Mouse (Mus musculus) lung, postnatal 14 days (tissue): ENCODE measurements at regions not wholly inside any gene's neighbourhood (a gene's known extent, or its start where the extent isn't known, plus 50 kb on each side); places are given as distances from the start of the nearest gene placed in this dataset.

ENCODE experiments used
- DNase-seq: peaks from one replicate; pipeline ENCODE4 v3.0.0; 2021

- no peak for DNase-seq
Measured at GRCm38 (mm10) chr12:39831079-39831478, 206.7 kb downstream of the Arl4a start.

GRCm38 (mm10) chr12:39830530-39830929, 207.3 kb downstream of the Arl4a start:
- DNase-seq, result no peak

DNA sequence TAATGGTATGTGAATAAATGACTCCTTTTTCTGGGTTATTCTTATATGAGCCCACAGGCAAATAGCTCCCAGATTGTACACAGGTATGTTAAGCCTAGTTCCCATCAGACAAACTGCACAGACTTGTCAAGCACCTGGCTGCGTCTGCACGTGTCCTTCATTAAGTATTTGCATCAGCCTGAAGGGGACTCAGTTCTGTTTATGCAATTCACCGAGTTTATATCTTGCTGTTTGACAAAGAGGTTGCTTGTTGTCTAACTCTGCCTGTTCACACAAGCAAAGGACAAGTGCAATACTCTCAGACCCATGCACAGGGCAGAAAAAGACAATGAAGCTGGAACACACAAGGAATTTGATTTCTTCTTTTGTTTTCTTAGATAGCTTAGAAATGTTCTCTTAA, 215.2 kb downstream of the Arl4a start:
- no peak for DNase-seq

- DNase-seq, result no peak
Measured at GRCm38 (mm10) chr12:39801536-39801935, 236.3 kb downstream of the Arl4a start.

- DNase-seq, result no peak
Measured at GRCm38 (mm10) chr12:39797843-39798242, 240.0 kb downstream of the Arl4a start.

GRCm38 (mm10) chr12:39796939-39797338, 240.9 kb downstream of the Arl4a start:
- no peak for DNase-seq

GRCm38 (mm10) chr12:39785026-39785425, 252.8 kb downstream of the Arl4a start:
- DNase-seq, result no peak

- DNase-seq, result no peak
Measured at GRCm38 (mm10) chr12:39784532-39784931, 253.3 kb downstream of the Arl4a start.

GRCm38 (mm10) chr12:39776173-39776572, 261.7 kb downstream of the Arl4a start:
- no peak for DNase-seq

DNA sequence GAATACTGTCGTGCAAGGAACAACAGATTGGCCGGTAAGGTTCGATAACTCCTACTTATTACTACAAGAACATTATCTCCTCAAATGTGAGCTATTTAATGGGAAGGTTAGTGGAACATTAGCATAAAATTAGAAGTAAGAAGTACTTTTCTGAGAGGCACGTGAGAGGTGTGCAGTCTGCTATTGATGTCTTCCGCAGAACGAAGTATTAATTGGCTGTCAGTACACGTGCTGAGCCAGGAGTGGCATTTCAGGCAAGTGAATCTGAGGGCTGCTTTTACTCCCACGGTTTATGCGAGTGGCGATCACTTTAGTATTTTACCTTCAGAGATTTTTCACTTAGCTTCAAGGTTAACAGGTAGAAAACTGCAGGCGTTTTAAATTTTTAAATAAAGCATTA, 270.8 kb downstream of the Arl4a start:
- no peak for DNase-seq

DNA sequence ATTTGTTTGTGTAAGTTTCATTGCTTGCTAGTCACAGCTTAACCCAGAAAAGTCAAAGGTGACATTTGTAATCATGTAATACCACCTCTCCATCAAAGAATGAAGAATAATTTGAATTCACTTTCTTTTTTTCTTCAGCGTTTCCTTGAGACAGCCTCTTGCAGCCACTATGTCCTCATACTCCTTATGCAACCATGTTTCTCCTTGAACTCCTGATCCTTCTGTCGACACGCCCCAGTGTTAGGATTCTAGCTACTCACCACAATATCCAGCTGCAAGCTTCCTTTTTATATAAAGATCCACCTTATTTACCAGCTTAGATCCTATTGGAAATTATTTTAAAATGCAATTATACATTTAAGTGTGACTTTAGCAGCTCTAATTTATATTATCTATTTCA, 274.3 kb downstream of the Arl4a start:
- no peak for DNase-seq

GRCm38 (mm10) chr12:39761946-39762345, 275.9 kb downstream of the Arl4a start:
- no peak for DNase-seq

GRCm38 (mm10) chr12:39761326-39761725, 276.5 kb downstream of the Arl4a start:
- DNase-seq, result no peak

DNA sequence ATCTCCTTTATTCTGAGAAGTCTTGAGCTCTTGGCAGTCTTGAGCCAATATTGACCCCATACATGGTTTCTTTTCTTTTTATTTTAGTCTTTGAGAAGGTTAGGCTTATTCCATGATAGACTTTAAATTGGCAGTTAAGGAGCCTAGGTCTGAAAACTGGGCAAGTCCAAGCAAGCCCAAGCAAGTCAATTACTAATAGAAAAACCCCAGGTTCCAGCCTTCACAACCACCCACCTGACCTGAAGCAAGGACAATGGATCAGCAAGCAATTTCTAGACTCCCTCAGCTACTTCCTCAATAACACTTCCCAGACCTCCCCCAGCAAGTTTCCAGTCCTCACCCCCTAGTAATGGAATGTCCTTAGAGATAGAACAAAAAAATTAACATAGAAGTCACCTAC, 279.9 kb downstream of the Arl4a start:
- DNase-seq, result no peak

DNA sequence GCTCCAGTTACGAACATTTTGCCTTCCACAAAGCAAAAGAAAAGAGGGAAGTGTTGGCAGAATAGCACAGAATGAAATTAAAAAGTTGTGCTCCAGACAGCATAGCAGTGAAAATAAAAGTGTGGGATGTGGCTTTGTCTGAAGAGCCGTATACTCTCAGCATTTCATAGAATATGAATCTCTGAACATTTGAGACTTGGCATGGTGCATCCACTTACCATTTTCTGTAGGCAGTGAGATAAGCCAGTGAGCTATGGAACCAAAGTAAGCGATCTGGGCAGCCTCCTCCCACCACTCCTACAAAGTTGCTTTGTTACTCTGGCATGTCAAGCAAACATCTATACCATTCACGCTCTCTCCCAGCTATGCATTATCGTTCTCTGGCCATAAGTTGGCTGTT, 286.0 kb downstream of the Arl4a start:
- DNase-seq, result no peak

- DNase-seq, result no peak
Measured at GRCm38 (mm10) chr12:39742156-39743063, 295.4 kb downstream of the Arl4a start.

DNA sequence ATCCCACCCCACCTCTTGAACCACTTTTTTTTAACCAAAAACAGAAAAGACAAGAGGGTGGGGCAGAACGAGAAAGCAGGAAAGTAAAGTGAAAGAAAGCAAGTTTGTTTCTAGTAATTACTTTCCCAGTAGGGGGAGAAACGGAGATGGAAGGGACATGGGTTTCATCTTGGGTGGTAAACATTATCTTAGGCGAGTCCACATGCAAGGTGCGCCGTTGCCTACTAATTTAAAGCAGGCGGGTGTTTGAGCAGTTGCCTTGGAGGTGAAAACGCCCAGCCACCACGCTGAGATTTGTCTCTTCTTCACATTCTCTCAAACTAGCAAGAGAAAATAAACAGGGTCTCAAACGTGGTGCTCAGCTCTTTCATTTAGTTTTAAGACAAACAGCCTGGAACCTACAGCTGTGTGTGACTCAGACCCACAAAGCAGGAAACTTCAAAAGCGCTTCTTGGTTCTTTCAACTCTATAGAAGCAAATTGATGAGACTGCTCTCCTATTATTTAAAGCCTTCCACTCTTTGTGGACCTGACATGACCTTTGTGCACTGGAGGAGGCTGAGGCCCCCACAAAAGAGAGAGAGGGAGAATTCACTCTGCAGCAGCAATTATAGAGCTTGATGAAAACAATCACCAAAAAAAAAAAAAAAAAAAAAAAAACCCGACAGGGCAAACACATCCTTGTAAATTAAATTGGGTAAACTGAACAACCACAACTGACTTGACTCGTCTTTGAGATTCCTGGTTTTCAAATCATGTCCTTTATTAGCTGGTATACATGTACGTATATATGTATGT, 296.6 kb downstream of the Arl4a start:
- no peak for DNase-seq

- DNase-seq, result no peak
Measured at GRCm38 (mm10) chr12:39736966-39737365, 300.9 kb downstream of the Arl4a start.

GRCm38 (mm10) chr12:39736097-39736920, 301.5 kb downstream of the Arl4a start:
- no peak for DNase-seq

DNA sequence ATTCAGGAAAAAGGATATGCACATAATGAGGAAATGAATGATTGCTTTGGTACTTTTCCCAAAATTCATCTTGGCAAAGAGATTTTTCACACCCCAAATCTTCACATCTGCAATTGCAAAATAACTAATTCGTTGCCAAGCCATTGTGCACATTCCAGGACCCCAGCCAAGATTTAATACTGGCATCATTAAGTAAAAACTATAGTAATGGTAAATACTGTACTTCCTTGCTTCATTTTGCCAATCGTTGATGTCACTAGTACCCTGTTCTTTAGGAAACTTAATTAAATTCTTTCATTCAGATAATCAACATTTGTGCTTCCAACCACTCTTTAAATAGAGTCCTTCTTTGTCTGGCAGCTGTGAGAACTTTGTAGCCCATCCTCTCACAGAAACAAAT, 303.6 kb downstream of the Arl4a start:
- no peak for DNase-seq

DNA sequence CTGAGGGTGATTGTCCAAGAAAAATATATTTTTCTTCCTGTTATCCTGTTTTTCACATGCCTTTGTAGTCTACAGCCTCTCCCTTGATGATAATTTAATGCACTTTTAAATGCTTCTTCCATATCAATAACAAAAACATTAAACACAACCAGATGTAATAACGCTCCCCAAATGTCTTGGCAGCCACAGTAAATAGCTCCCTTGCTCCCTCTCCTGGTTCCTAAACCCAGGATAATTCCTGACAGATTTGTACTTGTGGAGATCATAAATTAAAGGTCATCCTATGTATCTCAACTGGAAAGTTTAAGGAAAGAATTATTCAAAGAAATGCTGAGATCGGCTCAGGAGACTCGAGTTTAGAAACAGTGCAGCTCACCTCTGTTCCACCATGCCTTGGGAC, 306.6 kb downstream of the Arl4a start:
- no peak for DNase-seq

- DNase-seq, result no peak
Measured at GRCm38 (mm10) chr12:39729255-39729654, 308.6 kb downstream of the Arl4a start.

- DNase-seq, result no peak
Measured at GRCm38 (mm10) chr12:39724172-39724571, 313.7 kb downstream of the Arl4a start.
